Mouse (Mus musculus): ENCODE data around the gene Zfx. TPM values are rescaled to one million over a fixed set of nuclear protein-coding genes. Genes with fewer than 3 reads are reported as not detected.

Zfx gene
- polyA plus RNA-seq (2012), result 2.2 and 4.7 TPM in 2 replicates

GRCm38 (mm10) chrX:94123059-94123839 is at the start of gene Zfx:
TSS of gene Zfx (minus strand) at chrX:94123702.

Other genes with a start within 250 kb of the Zfx start
- not detected in 2 replicates for gene AU015836, start 155.0 kb downstream of the Zfx start, polyA plus RNA-seq (2012)
- 21.4 and 24.7 TPM in 2 replicates for gene Eif2s3x, start 89.2 kb upstream of the Zfx start, polyA plus RNA-seq (2012)
- gene Klhl15, start 110.9 kb upstream of the Zfx start, polyA plus RNA-seq (2012), result 35.2 and 39.1 TPM in 2 replicates
- not detected in 2 replicates for gene Fam90a1b, start 243.1 kb upstream of the Zfx start, polyA plus RNA-seq (2012)
- 1.2 and 1.6 TPM in 2 replicates for gene Apoo, start 243.4 kb upstream of the Zfx start, polyA plus RNA-seq (2012)

All from megakaryocyte-erythroid progenitor cell, adult 5 weeks (primary cell).